Mouse (Mus musculus): Measurements from ENCODE around the gene Bbof1. TPM values are rescaled to one million over a fixed set of nuclear protein-coding genes. Genes with fewer than 3 reads are reported as not detected.

The Bbof1 gene
- polyA plus RNA-seq, 1 experiment from 2014 or later = 0.94 TPM

GRCm38 (mm10) chr12:84388774-84389400 lies 20.0 kb upstream of the Bbof1 start:
- no peak for DNase-seq (ENCODE audit: low spot score)
- no peak overlapping the region for H3K27ac ChIP-seq (replicated peaks)
- no peaks in the 10 kb centered on the region for H3K9me3 ChIP-seq (replicated peaks)
- H3K4me3 ChIP-seq = no peak overlapping the region
- H3K27me3 ChIP-seq (ENCODE audit: low read depth, poor library complexity, severe bottlenecking) = no peaks in the 10 kb centered on the region
- 77% methylated on average over 14 of the region's 14 CpGs for WGBS
- no peaks in the 10 kb centered on the region for H3K4me1 ChIP-seq
- no peaks in the 10 kb centered on the region for H3K36me3 ChIP-seq

GRCm38 (mm10) chr12:84390336-84390735 lies 18.5 kb upstream of the Bbof1 start:
- H3K27me3 ChIP-seq (ENCODE audit: low read depth, poor library complexity, severe bottlenecking) = no peaks in the 10 kb centered on the region
- WGBS = 93% methylated on average over 6 of the region's 6 CpGs
- no peaks in the 10 kb centered on the region for H3K4me1 ChIP-seq
- no peaks in the 10 kb centered on the region for H3K36me3 ChIP-seq
- H3K4me3 ChIP-seq = no peak overlapping the region
- no peaks in the 10 kb centered on the region for H3K9me3 ChIP-seq (replicated peaks)
- no peak for DNase-seq (ENCODE audit: low spot score)
- H3K27ac ChIP-seq (replicated peaks) = no peak overlapping the region

GRCm38 (mm10) chr12:84392681-84393080 lies 16.2 kb upstream of the Bbof1 start:
- no peak for DNase-seq (ENCODE audit: low spot score)
- no peaks in the 10 kb centered on the region for H3K36me3 ChIP-seq
- H3K4me3 ChIP-seq = no peak overlapping the region
- no peaks in the 10 kb centered on the region for H3K27me3 ChIP-seq (ENCODE audit: low read depth, poor library complexity, severe bottlenecking)
- no peak overlapping the region for H3K27ac ChIP-seq (replicated peaks)
- no peaks in the 10 kb centered on the region for H3K4me1 ChIP-seq
- H3K9me3 ChIP-seq (replicated peaks) = no peaks in the 10 kb centered on the region
- WGBS = 97% methylated on average over 4 of the region's 4 CpGs

- 94% methylated on average over 5 of the region's 5 CpGs for WGBS
- H3K36me3 ChIP-seq = no peaks in the 10 kb centered on the region
- DNase-seq (ENCODE audit: low spot score) = no peak
Measured at GRCm38 (mm10) chr12:84393847-84394246, 15.0 kb upstream of the Bbof1 start.

GRCm38 (mm10) chr12:84396947-84397679 lies 11.8 kb upstream of the Bbof1 start:
- H3K27ac ChIP-seq (replicated peaks) = no peak overlapping the region
- no peaks in the 10 kb centered on the region for H3K36me3 ChIP-seq
- no peaks in the 10 kb centered on the region for H3K27me3 ChIP-seq (ENCODE audit: low read depth, poor library complexity, severe bottlenecking)
- H3K4me3 ChIP-seq = no peak overlapping the region
- no peak for DNase-seq (ENCODE audit: low spot score)
- no peaks in the 10 kb centered on the region for H3K9me3 ChIP-seq (replicated peaks)
- 90% methylated on average over 14 of the region's 14 CpGs for WGBS
- H3K4me1 ChIP-seq = no peaks in the 10 kb centered on the region

More at GRCm38 (mm10) chr12:84393847-84394246, 15.0 kb upstream of the Bbof1 start:
- H3K4me3 ChIP-seq = no peak overlapping the region
- H3K27ac ChIP-seq (replicated peaks) = no peak overlapping the region
- no peaks in the 10 kb centered on the region for H3K9me3 ChIP-seq (replicated peaks)
- H3K4me1 ChIP-seq = no peaks in the 10 kb centered on the region
- H3K27me3 ChIP-seq (ENCODE audit: low read depth, poor library complexity, severe bottlenecking) = no peaks in the 10 kb centered on the region

GRCm38 (mm10) chr12:84397685-84398084 lies 11.2 kb upstream of the Bbof1 start:
- Histone ChIP-seq H3K36me3 (no peaks in the 10 kb centered on the region), H3K27ac (replicated peaks) (no peak overlapping the region), H3K4me3 (no peak overlapping the region), H3K4me1 (no peaks in the 10 kb centered on the region), H3K27me3 (ENCODE audit: low read depth, poor library complexity, severe bottlenecking) (no peaks in the 10 kb centered on the region), H3K9me3 (replicated peaks) (no peaks in the 10 kb centered on the region)
- no peak for DNase-seq (ENCODE audit: low spot score)

- no peak for DNase-seq (ENCODE audit: low spot score)
- no peaks in the 10 kb centered on the region for H3K4me1 ChIP-seq
- no peak overlapping the region for H3K27ac ChIP-seq (replicated peaks)
- no peaks in the 10 kb centered on the region for H3K27me3 ChIP-seq (ENCODE audit: low read depth, poor library complexity, severe bottlenecking)
- WGBS = 89% methylated on average over 5 of the region's 5 CpGs
- H3K4me3 ChIP-seq = no peak overlapping the region
- no peaks in the 10 kb centered on the region for H3K9me3 ChIP-seq (replicated peaks)
- no peaks in the 10 kb centered on the region for H3K36me3 ChIP-seq
Measured at GRCm38 (mm10) chr12:84398629-84399028, 10.2 kb upstream of the Bbof1 start.

GRCm38 (mm10) chr12:84399135-84399534 lies 9.7 kb upstream of the Bbof1 start:
- Histone ChIP-seq H3K27me3 (ENCODE audit: low read depth, poor library complexity, severe bottlenecking) (no peaks in the 10 kb centered on the region), H3K36me3 (no peaks in the 10 kb centered on the region), H3K4me3 (no peak overlapping the region), H3K27ac (replicated peaks) (no peak overlapping the region), H3K4me1 (no peaks in the 10 kb centered on the region), H3K9me3 (replicated peaks) (no peaks in the 10 kb centered on the region)
- no peak for DNase-seq (ENCODE audit: low spot score)
- WGBS = 84% methylated on average over 9 of the region's 9 CpGs

GRCm38 (mm10) chr12:84399663-84400062 lies 9.2 kb upstream of the Bbof1 start:
- no peak overlapping the region for H3K27ac ChIP-seq (replicated peaks)
- no peaks in the 10 kb centered on the region for H3K9me3 ChIP-seq (replicated peaks)
- no peaks in the 10 kb centered on the region for H3K27me3 ChIP-seq (ENCODE audit: low read depth, poor library complexity, severe bottlenecking)
- DNase-seq (ENCODE audit: low spot score) = no peak
- 85% methylated on average over 9 of the region's 9 CpGs for WGBS
- no peak overlapping the region for H3K4me3 ChIP-seq
- no peaks in the 10 kb centered on the region for H3K4me1 ChIP-seq
- H3K36me3 ChIP-seq = no peaks in the 10 kb centered on the region

- H3K4me1 ChIP-seq = no peaks in the 10 kb centered on the region
- H3K4me3 ChIP-seq = no peak overlapping the region
- no peak for DNase-seq (ENCODE audit: low spot score)
- WGBS = 90% methylated on average over 3 of the region's 3 CpGs
- H3K27ac ChIP-seq (replicated peaks) = no peak overlapping the region
- no peaks in the 10 kb centered on the region for H3K27me3 ChIP-seq (ENCODE audit: low read depth, poor library complexity, severe bottlenecking)
- H3K9me3 ChIP-seq (replicated peaks) = no peaks in the 10 kb centered on the region
- no peaks in the 10 kb centered on the region for H3K36me3 ChIP-seq
Measured at GRCm38 (mm10) chr12:84400068-84400467, 8.8 kb upstream of the Bbof1 start.

GRCm38 (mm10) chr12:84400653-84401052 lies 8.2 kb upstream of the Bbof1 start:
- 76% methylated on average over 3 of the region's 3 CpGs for WGBS
- Histone ChIP-seq H3K4me3 (no peak overlapping the region), H3K36me3 (no peaks in the 10 kb centered on the region), H3K27me3 (ENCODE audit: low read depth, poor library complexity, severe bottlenecking) (no peaks in the 10 kb centered on the region), H3K4me1 (no peaks in the 10 kb centered on the region), H3K27ac (replicated peaks) (no peak overlapping the region), H3K9me3 (replicated peaks) (no peaks in the 10 kb centered on the region)
- DNase-seq (ENCODE audit: low spot score) = no peak

GRCm38 (mm10) chr12:84402923-84403322 lies 5.9 kb upstream of the Bbof1 start:
- Histone ChIP-seq H3K36me3 (no peaks in the 10 kb centered on the region), H3K9me3 (replicated peaks) (no peaks in the 10 kb centered on the region), H3K27ac (replicated peaks) (no peak overlapping the region), H3K4me3 (no peak overlapping the region), H3K27me3 (ENCODE audit: low read depth, poor library complexity, severe bottlenecking) (peaks cover 3% of the 10 kb centered on the region), H3K4me1 (peaks cover 4% of the 10 kb centered on the region)
- 83% methylated on average over 9 of the region's 9 CpGs for whole genome bisulfite sequencing
- no peak for DNase-seq (ENCODE audit: low spot score)

- H3K36me3 ChIP-seq = no peaks in the 10 kb centered on the region
- no peak overlapping the region for H3K4me3 ChIP-seq
- H3K9me3 ChIP-seq (replicated peaks) = no peaks in the 10 kb centered on the region
- H3K27me3 ChIP-seq (ENCODE audit: low read depth, poor library complexity, severe bottlenecking) = peaks cover 7% of the 10 kb centered on the region
- no peak overlapping the region for H3K27ac ChIP-seq (replicated peaks)
- peaks cover 16% of the 10 kb centered on the region for H3K4me1 ChIP-seq
- DNase-seq (ENCODE audit: low spot score) = no peak
- 90% methylated on average over 6 of the region's 6 CpGs for WGBS
Measured at GRCm38 (mm10) chr12:84404541-84404940, 4.3 kb upstream of the Bbof1 start.

Measured in midbrain, embryonic 10.5 days (tissue).